ENCODE assay signal across 8 mouse cellular contexts in the genomic region with DNA sequence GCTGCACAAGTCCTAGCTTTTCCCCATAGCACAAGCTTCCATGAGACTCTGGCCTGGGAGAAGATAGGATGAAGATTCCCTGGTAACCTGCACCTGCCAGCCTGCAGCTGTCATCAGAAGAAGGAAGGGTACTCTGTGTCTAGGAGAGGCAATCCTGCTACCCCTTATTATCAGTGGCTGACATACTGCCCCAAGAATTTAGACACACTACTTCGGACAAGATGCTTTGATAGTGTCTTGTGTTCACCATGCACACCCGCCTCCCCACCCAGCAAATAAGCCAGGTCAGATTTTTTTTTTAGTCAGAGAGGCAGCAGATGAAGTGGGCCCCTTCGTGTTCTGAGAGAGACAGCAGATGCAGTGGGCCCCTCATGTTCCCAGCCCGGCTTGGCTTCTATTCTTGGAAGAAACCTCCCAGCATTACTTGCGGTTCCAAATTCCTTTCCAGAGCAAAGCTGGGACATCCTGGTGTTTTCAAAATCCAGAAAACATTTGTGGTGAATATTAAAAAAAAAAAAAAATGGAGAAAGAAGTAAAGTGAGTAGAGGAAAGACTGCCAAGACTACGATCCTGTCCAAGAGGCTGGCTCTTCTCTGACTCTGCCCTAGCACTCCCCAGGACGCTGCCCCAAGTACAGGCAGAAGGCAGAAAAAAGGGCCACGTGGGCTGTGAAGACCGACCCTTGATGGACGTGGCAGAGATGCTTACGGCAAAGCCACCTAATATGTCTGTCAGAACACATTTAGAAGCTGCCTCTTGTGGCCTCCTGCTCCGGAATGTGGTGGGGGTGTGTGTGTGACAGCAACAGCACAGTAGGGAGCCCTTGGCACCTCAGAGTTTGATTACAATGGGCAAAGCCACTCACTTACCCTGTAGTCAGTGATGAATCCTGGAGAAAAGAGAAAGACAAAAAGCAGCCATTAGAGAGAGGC. TPM values are rescaled to one million over a fixed set of nuclear protein-coding genes. Genes with fewer than 3 reads are reported as not detected.
DNase-seq lines count a peak whose midpoint lies in the region; ATAC-seq and TF ChIP-seq lines count a peak whose summit lies in the region.

No protein-coding gene starts in this region.

- no peak overlapping the region for H3K4me3 ChIP-seq in heart, embryonic 14.5 days (ENCODE audit: control insufficient read depth in 1 of 2, insufficient read depth in 1 of 2, low read depth in 1 of 2, low read length in 2 of 2)
- H3K4me3 ChIP-seq in lung, postnatal 0 days (ENCODE audit: low read depth, low read length): no peak overlapping the region

- H3K4me2 ChIP-seq in heart, embryonic 14.5 days (ENCODE audit: low read length): 0 out of 2 replicates have a peak overlapping the region, but pooled peaks have one; percentile 4
- no peak overlapping the region for H3K4me2 ChIP-seq in lung, postnatal 0 days (replicated peaks; ENCODE audit: low read depth, low read length)

- peak; percentile 37 for ATAC-seq in heart, embryonic 14.5 days (ENCODE audit: insufficient number of reproducible peaks, insufficient read depth, low FRiP score, low read depth)
- peak; percentile 9; the same call in 1 of the 2 replicates for ATAC-seq in lung, postnatal 0 days

- intact Hi-C loops in heart, postnatal 25 days (cut with DNase I): loop anchor here (5.0 kb wide), 1 partner anchor 213 kb away; a partner anchor contains a TSS

- H3K9ac ChIP-seq in heart, embryonic 14.5 days (ENCODE audit: low read length): peak overlapping the region; percentile 70
- no peak overlapping the region for H3K9ac ChIP-seq in lung, postnatal 0 days (replicated peaks; ENCODE audit: low read depth)

- 14% methylated on average over 12 of the region's 12 CpGs for WGBS in heart, embryonic 14.5 days
- 27% methylated on average over 12 of the region's 12 CpGs for WGBS in lung, postnatal 0 days

- no peaks in the 10 kb centered on the region for H3K9me3 ChIP-seq in heart, embryonic 14.5 days (ENCODE audit: control insufficient read depth, low read length)
- no peaks in the 10 kb centered on the region for H3K9me3 ChIP-seq in lung, postnatal 0 days (ENCODE audit: low read length)

- DNase-seq in heart, adult 11 months: peak; percentile 93
- DNase-seq in heart, postnatal 25 days (ENCODE audit: low spot score): no peak
- DNase-seq in ZHBTc4 (ENCODE audit: low read depth, low spot score): peak; percentile 43
- DNase-seq in lung, postnatal 0 days (ENCODE audit: low spot score): peak; percentile 76
- no peak for DNase-seq in layer of hippocampus, postnatal 36 days
- DNase-seq in adrenal gland, postnatal 10 days: no peak
- no peak for DNase-seq in urinary bladder, postnatal 25 days (ENCODE audit: low spot score)

- TF ChIP-seq EP300 in lung, postnatal 0 days (IDR thresholded peaks at IDR 0.05): no peak

- TF ChIP-seq CTCF in lung, postnatal 0 days (IDR thresholded peaks at IDR 0.05): no peak

- H3K36me3 ChIP-seq in heart, embryonic 14.5 days (ENCODE audit: control insufficient read depth, insufficient read depth, low read length): no peaks in the 10 kb centered on the region
- no peaks in the 10 kb centered on the region for H3K36me3 ChIP-seq in lung, postnatal 0 days (ENCODE audit: insufficient read depth, low read length)

- no peaks in the 10 kb centered on the region for H3K27me3 ChIP-seq in heart, embryonic 14.5 days (ENCODE audit: control insufficient read depth, insufficient read depth, low read length)
- no peaks in the 10 kb centered on the region for H3K27me3 ChIP-seq in lung, postnatal 0 days (replicated peaks; ENCODE audit: insufficient read depth, low read length)

- H3K4me1 ChIP-seq in heart, embryonic 14.5 days (ENCODE audit: control insufficient read depth in 2 of 2, insufficient read depth in 2 of 2, low read length in 2 of 2): peaks cover 54 to 79% of the 10 kb centered on the region in 2 experiments
- peaks cover 30% of the 10 kb centered on the region for H3K4me1 ChIP-seq in lung, postnatal 0 days (ENCODE audit: insufficient read depth, low read depth, low read length)

- H3K27ac ChIP-seq in heart, embryonic 14.5 days (replicated peaks in 1 of 2; ENCODE audit: control insufficient read depth in 1 of 2, insufficient read depth in 1 of 2, low read depth in 2 of 2, low read length in 2 of 2): peak overlapping the region; percentile 93 to 94
- H3K27ac ChIP-seq in lung, postnatal 0 days (ENCODE audit: low read length): peak overlapping the region; percentile 51

RNA-seq across cellular contexts. Expression of a gene that starts 15.5 kb away (rescaled TPM):
- total RNA-seq in heart, postnatal 25 days (2021): under 1 TPM; 0.59 to 0.60 TPM
- polyA plus RNA-seq in heart, embryonic 14.5 days (2014; fragmentation: Nextera tagmentation; extraction: Ambion mirVana): 49.6 and 53.8 TPM in 2 replicates
- 4.2 and 5.6 TPM in 2 replicates for polyA plus RNA-seq in lung, postnatal 0 days (2015; fragmentation: Nextera tagmentation; extraction: Ambion mirVana)
- under 1 TPM; 0.48 to 0.75 TPM for total RNA-seq in layer of hippocampus, postnatal 36 days (2021)
- 10 to 100 TPM in 1 of 2 experiments, 1 to 10 TPM in 1; 8.9 to 12.1 TPM for total RNA-seq in adrenal gland, postnatal 10 days (2021)

Comparison
In these comparisons a context has a peak if more than half of its experiments do, and no peak if none do; other contexts are left out.
1. DNase-seq: peak in heart, adult 11 months (single experiment), ZHBTc4 (single experiment) and lung, postnatal 0 days (single experiment); none in heart, postnatal 25 days (single experiment), layer of hippocampus, postnatal 36 days (0 of 2), adrenal gland, postnatal 10 days (single experiment) and urinary bladder, postnatal 25 days (single experiment).
2. RNA of a gene that starts 15.5 kb away (total RNA-seq): 8.9 to 12.1 TPM in adrenal gland, postnatal 10 days; 0.48 to 0.75 TPM in layer of hippocampus, postnatal 36 days and 0.59 to 0.60 TPM in heart, postnatal 25 days; every median in the first group is over 4 times any median in the second.